Mouse (Mus musculus) urinary bladder, adult 2 months (tissue): ENCODE measurements at regions not wholly inside any gene's neighbourhood (a gene's known extent, or its start where the extent isn't known, plus 50 kb on each side); places are given as distances from the start of the nearest gene placed in this dataset.

ENCODE experiments used
- DNase-seq: peaks from one replicate; pipeline ENCODE4 v3.0.0; 2022; ENCODE audit warnings: low spot score

GRCm38 (mm10) chr10:43790780-43791179 lies 110.8 kb downstream of the Qrsl1 start:
- DNase-seq: no peak

- no peak for DNase-seq
Observed at GRCm38 (mm10) chr10:43791525-43792021, 110.0 kb downstream of the Qrsl1 start.

- no peak for DNase-seq
Observed at GRCm38 (mm10) chr10:43792618-43793017, 108.9 kb downstream of the Qrsl1 start.

DNA sequence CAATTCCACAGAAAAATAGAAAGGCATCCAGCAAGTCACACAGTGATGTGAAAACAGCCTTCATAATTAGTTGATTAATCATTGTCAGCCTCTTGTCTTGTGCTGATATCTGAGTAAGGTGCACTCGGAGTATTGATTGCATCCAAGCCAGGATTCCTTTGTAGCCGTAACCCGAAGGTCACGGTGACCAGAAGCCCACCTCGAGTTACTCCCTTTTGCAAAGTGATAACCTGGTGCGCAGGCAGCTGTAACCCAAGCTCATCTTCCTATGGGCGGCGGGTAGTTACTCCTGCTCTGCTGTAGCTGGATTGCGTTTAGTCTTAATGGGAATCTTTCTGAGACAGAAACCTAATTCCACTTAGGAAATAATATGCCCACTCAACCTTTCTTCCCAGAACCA lies 107.0 kb downstream of the Qrsl1 start:
- no peak for DNase-seq

GRCm38 (mm10) chr10:43800077-43800476 lies 101.5 kb downstream of the Qrsl1 start:
- no peak for DNase-seq

DNA sequence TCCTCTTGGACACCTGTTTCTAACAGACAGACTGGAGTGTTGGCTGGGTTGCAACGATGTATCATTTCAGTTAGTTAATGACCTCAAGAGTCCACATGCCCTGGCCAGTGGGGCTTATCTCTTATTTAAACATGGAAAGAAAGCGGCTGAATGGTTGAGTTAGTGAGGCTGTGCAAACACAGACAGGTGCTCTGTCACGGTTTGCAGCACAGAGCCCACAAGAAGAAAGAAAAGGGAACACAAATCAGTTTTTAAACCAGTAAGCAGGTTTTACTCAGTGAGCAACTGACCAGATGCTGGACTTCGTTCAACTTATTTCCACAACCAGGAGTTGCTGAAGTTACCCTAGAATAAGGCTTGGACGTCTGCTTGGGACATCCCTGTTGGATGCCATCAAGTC lies 86.3 kb downstream of the Qrsl1 start:
- no peak for DNase-seq

- DNase-seq: no peak
Observed at GRCm38 (mm10) chr10:43817522-43818198, 83.9 kb downstream of the Qrsl1 start.

GRCm38 (mm10) chr10:43818623-43819022 lies 82.9 kb downstream of the Qrsl1 start:
- no peak for DNase-seq

GRCm38 (mm10) chr10:43819434-43819833 lies 82.1 kb downstream of the Qrsl1 start:
- DNase-seq: no peak

- no peak for DNase-seq
Observed at GRCm38 (mm10) chr10:43822615-43823014, 78.9 kb downstream of the Qrsl1 start.

- no peak for DNase-seq
Observed at GRCm38 (mm10) chr10:43824009-43824408, 77.5 kb downstream of the Qrsl1 start.
